Mouse (Mus musculus): ENCODE measurements around the gene Cnot10. TPM values are rescaled to one million over a fixed set of nuclear protein-coding genes. Genes with fewer than 3 reads are reported as not detected.
A peak's percentile ranks its signal among the peaks of the same experiment; 100 is the strongest.

Gene Cnot10
- total and polyA plus RNA-seq, 3 experiments = 42.4 to 143 (median 46.9) TPM

DNA sequence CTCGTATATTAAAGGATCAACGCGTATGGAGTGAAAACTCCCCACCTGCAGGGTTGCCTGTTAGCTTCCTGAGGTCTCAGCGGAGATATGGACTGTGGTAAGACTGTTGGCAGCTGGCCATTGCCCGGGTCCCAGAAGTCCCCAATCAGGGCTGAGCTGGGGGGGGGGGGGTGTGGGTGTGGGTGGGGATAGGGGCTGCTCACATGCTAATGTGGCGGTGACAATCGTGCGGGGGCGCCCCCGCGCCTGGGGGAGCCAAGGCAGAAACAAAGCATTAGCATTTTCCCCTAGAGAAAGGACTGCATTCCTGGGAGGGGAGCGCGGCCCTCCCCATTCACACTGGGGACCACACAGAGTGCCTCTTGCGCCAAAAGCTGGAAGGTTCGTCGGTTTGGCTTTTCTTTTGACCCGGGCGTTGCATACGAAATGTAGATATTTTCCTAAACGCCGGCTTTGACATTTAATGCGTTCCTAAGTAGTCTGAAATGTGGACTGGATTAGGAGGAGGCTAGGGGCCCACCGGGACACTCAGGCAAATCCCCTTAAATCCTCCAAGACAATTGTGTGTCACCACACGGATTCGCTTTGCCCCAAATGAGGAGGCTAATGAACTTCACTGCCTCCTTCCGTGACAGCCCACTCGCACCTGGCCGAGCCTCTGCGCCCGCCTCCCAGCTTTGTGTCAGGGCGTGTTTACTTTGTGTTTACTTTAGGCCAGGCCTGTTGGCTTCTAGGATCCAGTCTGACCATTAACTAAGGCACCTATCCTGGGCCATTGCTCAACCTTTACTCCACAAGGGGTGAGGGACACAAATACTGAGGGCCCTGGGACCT lies 55.6 kb downstream of the Cnot10 start (continued):
- TF ChIP-seq MEF2A (IDR thresholded peaks at IDR 0.05; ENCODE audit: extremely low read depth, insufficient replicate concordance, low read depth, low read length, poor library complexity, severe bottlenecking) = no peak
- TF ChIP-seq RAD21 (IDR thresholded peaks at IDR 0.05; ENCODE audit: low read depth, low read length) = no peak
- no peak for TF ChIP-seq POLR2A (IDR thresholded peaks at IDR 0.05; ENCODE audit: control insufficient read depth in 1 of 2, insufficient read depth in 1 of 2, low read depth in 1 of 2, low read length in 2 of 2, poor library complexity in 1 of 2)
- TF ChIP-seq MXI1 (IDR thresholded peaks at IDR 0.05; ENCODE audit: low read depth, low read length) = 0 out of 2 replicates have a peak, but pooled peaks have one; percentile 27

GRCm38 (mm10) chr9:114583812-114584182 lies 56.2 kb downstream of the Cnot10 start:
- peak; percentile 59 for DNase-seq (ENCODE audit: low read depth, low spot score)
- Histone ChIP-seq H3K9ac (ENCODE audit: control insufficient read depth, low read depth, low read length, poor library complexity, severe bottlenecking) (peak overlapping the region; percentile 37), H3K9me3 (replicated peaks; ENCODE audit: insufficient read depth, low read length) (no peaks in the 10 kb centered on the region), H3K27ac (ENCODE audit: control insufficient read depth, low read depth, low read length) (peak overlapping the region; percentile 59), H3K27me3 (ENCODE audit: control insufficient read depth in 1 of 2, insufficient read depth in 2 of 2, low read length in 2 of 2) (no peaks in the 10 kb centered on the region), H3K79me2 (ENCODE audit: control insufficient read depth, insufficient read depth, low read length, poor library complexity) (no peaks in the 10 kb centered on the region), H3K4me1 (ENCODE audit: control insufficient read depth in 1 of 2, insufficient read depth in 2 of 2, low read length in 2 of 2) (peaks cover 0 to 14% of the 10 kb centered on the region in 2 experiments; a peak in 2 of 4 replicates), H3K36me3 (ENCODE audit: control insufficient read depth in 1 of 2, insufficient read depth in 2 of 2, low read length in 2 of 2) (peaks cover 0 to 7% of the 10 kb centered on the region in 2 experiments; a peak in 2 of 4 replicates), H3K4me3 (ENCODE audit: control insufficient read depth in 1 of 2, insufficient read depth in 1 of 2, low read depth in 2 of 2, low read length in 2 of 2) (peak overlapping the region; percentile 56 to 82)
- TF ChIP-seq ZKSCAN1 (IDR thresholded peaks at IDR 0.05; ENCODE audit: low read depth, low read length) (0 out of 2 replicates have a peak, but pooled peaks have one; percentile 10), CHD1 (IDR thresholded peaks at IDR 0.05; ENCODE audit: low read depth, low read length) (0 out of 2 replicates have a peak, but pooled peaks have one; percentile 57), TAL1 (IDR thresholded peaks at IDR 0.05; ENCODE audit: low read length) (no peak), GATA1 (IDR thresholded peaks at IDR 0.05; ENCODE audit: low read depth, low read length) (peak; percentile 27; the same call in 1 of the 2 replicates), ZNF384 (IDR thresholded peaks at IDR 0.05; ENCODE audit: low read depth, low read length) (no peak), SMC3 (IDR thresholded peaks at IDR 0.05; ENCODE audit: low read depth, low read length) (peak; percentile 28), MAX (IDR thresholded peaks at IDR 0.05; ENCODE audit: low read length) (no peak), CTCF (IDR thresholded peaks at IDR 0.05 in 2 of 3, conservative IDR thresholded peaks at IDR 0.05 in 1 of 3; ENCODE audit: control insufficient read depth in 1 of 3, insufficient read depth in 1 of 3, low read depth in 2 of 3, low read length in 3 of 3, poor library complexity in 1 of 3, severe bottlenecking in 1 of 3) (peak; percentile 80 to 92 (median 92)), MAZ (IDR thresholded peaks at IDR 0.05; ENCODE audit: low read depth, low read length) (no peak), POLR2A (IDR thresholded peaks at IDR 0.05; ENCODE audit: control insufficient read depth in 1 of 2, insufficient read depth in 1 of 2, low read depth in 1 of 2, low read length in 2 of 2, poor library complexity in 1 of 2) (no peak), ETS1 (IDR thresholded peaks at IDR 0.05; ENCODE audit: low read depth, low read length) (0 out of 2 replicates have a peak, but pooled peaks have one; percentile 19), SIN3A (IDR thresholded peaks at IDR 0.05; ENCODE audit: low read length) (no peak), MYC (IDR thresholded peaks at IDR 0.05; ENCODE audit: low read depth, low read length) (peak; percentile 57; the same call in 1 of the 2 replicates), ELF1 (IDR thresholded peaks at IDR 0.05; ENCODE audit: low read depth, low read length) (no peak)
